Mouse (Mus musculus) cerebellum, adult 11-12 months (tissue): ENCODE measurements at regions not wholly inside any gene's neighbourhood (a gene's known extent, or its start where the extent isn't known, plus 50 kb on each side); places are given as distances from the start of the nearest gene placed in this dataset.

Experiments
- DNase-seq: peaks from one replicate; pipeline ENCODE4 v3.0.0; 2022

GRCm38 (mm10) chr2:169524429-169524828 is 63.1 kb downstream of the Gm11011 start:
- no peak for DNase-seq

GRCm38 (mm10) chr2:169519941-169520340 is 67.6 kb downstream of the Gm11011 start:
- DNase-seq: no peak

- DNase-seq: no peak
These were observed 72.2 kb downstream of the Gm11011 start for GRCm38 (mm10) chr2:169515350-169515749.

- no peak for DNase-seq
These were observed 76.8 kb downstream of the Gm11011 start for GRCm38 (mm10) chr2:169510741-169511140.

- no peak for DNase-seq
These were observed 78.1 kb downstream of the Gm11011 start for GRCm38 (mm10) chr2:169509406-169509805.

- no peak for DNase-seq
These were observed 83.0 kb downstream of the Gm11011 start for GRCm38 (mm10) chr2:169504416-169505057.

- DNase-seq: no peak
These were observed 84.0 kb downstream of the Gm11011 start for GRCm38 (mm10) chr2:169503598-169503958.

GRCm38 (mm10) chr2:169502717-169503597 is 84.6 kb downstream of the Gm11011 start:
- DNase-seq: no peak

- DNase-seq: no peak
These were observed 85.7 kb downstream of the Gm11011 start for GRCm38 (mm10) chr2:169501736-169502340.

- no peak for DNase-seq
These were observed 92.2 kb downstream of the Gm11011 start for GRCm38 (mm10) chr2:169495368-169495767.

GRCm38 (mm10) chr2:169494503-169495311 is 92.8 kb downstream of the Gm11011 start:
- DNase-seq: no peak

GRCm38 (mm10) chr2:169493609-169494275 is 93.8 kb downstream of the Gm11011 start:
- DNase-seq: no peak

- DNase-seq: no peak
These were observed 103.6 kb downstream of the Gm11011 start for GRCm38 (mm10) chr2:169483934-169484333.

- DNase-seq: peak; percentile 87
These were observed 105.6 kb downstream of the Gm11011 start for GRCm38 (mm10) chr2:169481731-169482465.

GRCm38 (mm10) chr2:169474418-169475112 is 113.0 kb downstream of the Gm11011 start:
- DNase-seq: no peak

GRCm38 (mm10) chr2:169469538-169469937 is 118.0 kb downstream of the Gm11011 start:
- no peak for DNase-seq

GRCm38 (mm10) chr2:169467621-169468020 is 119.9 kb downstream of the Gm11011 start:
- DNase-seq: no peak

GRCm38 (mm10) chr2:169464106-169464505 is 123.4 kb downstream of the Gm11011 start:
- DNase-seq: no peak

- no peak for DNase-seq
These were observed 126.0 kb downstream of the Gm11011 start for GRCm38 (mm10) chr2:169461491-169462039.

GRCm38 (mm10) chr2:169452956-169453355 is 134.6 kb downstream of the Gm11011 start:
- DNase-seq: no peak

GRCm38 (mm10) chr2:169450801-169451200 is 136.7 kb downstream of the Gm11011 start:
- no peak for DNase-seq
